Mouse (Mus musculus) olfactory bulb, adult 2 months (tissue): ENCODE results near the gene Dennd1a. TPM values are rescaled to one million over a fixed set of nuclear protein-coding genes. Genes with fewer than 3 reads are reported as not detected.

Source experiments
- H3K27ac ChIP-seq: fragments of 200-500 bp; 2 replicates; pipeline ENCODE4 v1.5.1; 2012; ENCODE audit warnings: low read depth, low read length; ENCODE audit not compliant: insufficient read depth
- H3K4me1 ChIP-seq: fragments of 200-500 bp; 2 replicates; pipeline ENCODE4 v1.6.1; 2012; ENCODE audit warnings: low read length; ENCODE audit not compliant: control insufficient read depth, insufficient read depth
- H3K4me3 ChIP-seq: fragments of 200-500 bp; 2 replicates; pipeline ENCODE4 v1.5.1; 2012; ENCODE audit warnings: mild to moderate bottlenecking, low read depth, low read length, moderate library complexity; ENCODE audit not compliant: insufficient read depth
- CTCF ChIP-seq: fragments of 200-500 bp; IDR thresholded peaks from 2 replicates; pipeline ENCODE4 v1.5.1; 2012; ENCODE audit warnings: low read depth, mild to moderate bottlenecking, low read length, moderate library complexity; ENCODE audit not compliant: insufficient read depth
- POLR2A ChIP-seq: fragments of 200-500 bp; IDR thresholded peaks from 2 replicates; pipeline ENCODE4 v1.6.1; 2012; ENCODE audit warnings: mild to moderate bottlenecking, low read depth, low read length, moderate library complexity; ENCODE audit not compliant: insufficient read depth
- WGBS: fragments of 180-500 bp; shearing (Covaris S2); methylation state at CpG from one replicate; pipeline ENCODE4 v1.1.7; 2018; 5-methylcytosine and 5-hydroxymethylcytosine counted together
- polyA plus RNA-seq: library from polyadenylated mRNA; stranded (reverse); fragments of >200 nt; gene quantifications from 2 replicates; pipeline ENCODE4 v1.2.4, GENCODE M21; 2012; ENCODE audit warnings: low replicate concordance; ENCODE audit not compliant: missing spikeins, insufficient read depth, insufficient read length

The Dennd1a gene
- polyA plus RNA-seq, 1 experiment = not detected

DNA sequence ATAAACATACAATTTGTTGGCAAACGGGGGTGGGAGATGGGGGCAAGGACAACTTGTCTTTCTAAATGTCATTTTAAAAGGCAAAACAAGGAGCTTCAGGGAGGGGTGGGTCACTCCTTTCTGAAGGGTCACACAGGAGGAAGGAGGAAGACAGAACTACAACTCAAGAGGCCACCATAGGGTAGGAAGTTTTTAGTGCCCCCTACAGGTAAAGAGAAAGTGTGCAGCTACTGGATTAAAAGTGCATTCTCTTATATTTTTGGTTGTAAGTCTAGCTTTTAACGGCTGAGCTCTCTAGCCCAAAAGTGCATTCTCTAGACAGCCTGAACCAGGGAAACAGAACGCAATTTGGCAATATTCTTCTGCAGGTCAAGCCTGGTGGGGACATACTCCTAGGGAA, 437.8 kb downstream of the Dennd1a start:
- Histone ChIP-seq H3K27ac (no peak overlapping the region), H3K4me1 (no peaks in the 10 kb centered on the region), H3K4me3 (no peak overlapping the region)
- TF ChIP-seq CTCF (no peak), POLR2A (no peak)
- WGBS = 89% methylated on average over 3 of the region's 3 CpGs

DNA sequence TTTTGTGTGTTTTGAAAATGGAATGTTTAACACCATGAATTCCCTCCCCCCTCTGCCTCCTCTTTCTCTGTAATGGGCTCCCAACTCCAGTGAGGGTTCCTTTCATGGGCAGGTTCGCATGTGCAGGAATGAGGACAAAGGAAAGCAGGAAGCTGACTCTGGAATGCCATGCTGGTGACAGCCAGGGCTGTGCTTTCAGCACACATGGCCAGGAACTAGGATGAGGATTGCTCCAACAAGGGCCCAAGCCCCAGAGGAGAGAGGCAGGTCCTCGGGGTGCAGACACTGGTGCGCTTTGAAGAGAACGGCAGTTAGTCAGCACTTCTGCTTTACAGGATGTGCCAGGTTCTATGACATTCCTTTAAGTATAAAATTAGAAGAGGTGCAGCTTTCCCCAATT, 444.5 kb downstream of the Dennd1a start:
- H3K27ac ChIP-seq = no peak overlapping the region
- TF ChIP-seq CTCF (no peak), POLR2A (no peak)
- WGBS = 55% methylated on average over 4 of the region's 4 CpGs
- H3K4me3 ChIP-seq = no peak overlapping the region
- peaks cover 8% of the 10 kb centered on the region for H3K4me1 ChIP-seq

DNA sequence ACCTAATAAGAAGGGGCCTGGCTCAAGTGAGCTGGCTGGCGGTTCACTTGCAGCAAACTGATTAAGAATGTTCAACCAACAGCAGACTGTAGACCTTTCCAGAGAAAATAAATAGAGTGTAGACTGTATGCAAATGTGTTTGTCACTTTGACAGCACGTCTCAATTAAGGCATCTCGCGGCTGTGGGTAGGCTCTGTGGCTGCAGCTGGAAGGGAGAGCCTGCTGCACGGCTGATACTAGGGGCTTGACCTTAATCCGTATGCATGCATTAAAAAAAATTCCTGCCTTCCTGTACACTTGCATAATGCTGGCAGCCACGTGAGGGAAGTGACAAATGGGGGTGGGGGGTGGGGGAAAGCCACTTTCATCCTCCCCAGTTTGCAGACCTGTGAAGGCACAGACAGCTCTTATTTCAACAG, 445.0 kb downstream of the Dennd1a start:
- Histone ChIP-seq H3K4me1 (peaks cover 8% of the 10 kb centered on the region), H3K4me3 (no peak overlapping the region), H3K27ac (no peak overlapping the region)
- TF ChIP-seq CTCF = no peak
- no peak for TF ChIP-seq POLR2A
- 41% methylated on average over 7 of the region's 7 CpGs for WGBS

DNA sequence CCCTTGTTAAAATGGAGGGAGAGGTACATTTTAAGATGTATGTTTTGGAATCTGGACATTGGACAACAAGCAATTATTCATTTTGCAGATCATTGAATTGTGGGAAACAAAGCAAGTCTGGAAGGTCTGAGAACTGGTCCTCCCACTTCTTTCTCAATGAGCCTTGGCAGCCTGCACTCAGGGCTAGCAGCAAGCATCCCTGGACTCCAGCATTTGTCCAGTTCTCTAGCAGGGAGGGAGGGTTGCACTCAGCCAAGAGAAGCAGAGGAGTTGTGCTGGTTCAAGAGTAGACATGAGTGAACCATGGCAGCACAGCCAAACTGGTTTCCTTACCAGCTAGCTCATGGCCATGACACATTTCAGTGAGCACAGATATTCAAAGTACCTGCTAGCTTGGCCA, 447.3 kb downstream of the Dennd1a start:
- H3K4me3 ChIP-seq = no peak overlapping the region
- H3K4me1 ChIP-seq = peaks cover 8% of the 10 kb centered on the region
- no peak for TF ChIP-seq POLR2A
- TF ChIP-seq CTCF = no peak
- H3K27ac ChIP-seq = no peak overlapping the region

DNA sequence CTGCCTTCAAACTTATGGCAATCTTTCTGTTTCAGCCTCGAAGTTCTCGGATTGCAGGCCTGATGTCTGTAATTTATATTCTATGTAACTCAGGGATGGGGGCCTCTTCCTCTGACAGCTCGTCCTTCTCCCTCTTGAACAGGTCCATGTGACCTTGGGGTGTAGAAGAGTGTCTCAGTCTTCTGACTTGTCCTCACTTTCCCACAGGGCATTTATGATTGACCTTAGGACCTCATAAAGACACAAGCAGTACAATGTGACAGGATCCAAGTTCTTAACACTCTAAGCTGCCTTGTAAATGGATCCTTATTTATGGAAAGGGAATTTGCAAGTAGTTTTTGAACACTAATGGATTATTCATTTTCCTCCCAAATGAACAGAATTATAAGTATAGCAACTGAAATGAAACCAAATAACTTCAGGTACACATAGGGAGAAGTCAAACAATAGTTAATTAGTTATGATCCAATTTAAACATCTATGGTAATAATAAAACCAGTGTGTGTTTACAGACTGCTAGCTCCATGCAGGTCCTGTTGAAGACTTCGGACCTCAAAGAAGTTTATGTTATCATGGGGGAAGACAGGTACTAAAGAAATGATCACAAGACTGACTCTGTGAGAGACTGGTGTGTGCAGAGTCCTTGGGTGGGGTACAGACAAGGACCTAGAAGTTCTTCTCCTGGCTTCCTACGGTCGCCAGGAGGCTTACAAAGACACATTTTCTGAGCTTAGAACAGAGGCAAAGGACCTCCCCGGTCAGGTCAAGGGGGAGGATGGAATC, 448.8 kb downstream of the Dennd1a start:
- Histone ChIP-seq H3K4me1 (peaks cover 8% of the 10 kb centered on the region), H3K27ac (no peak overlapping the region), H3K4me3 (no peak overlapping the region)
- WGBS = 93% methylated on average over 7 of the region's 7 CpGs
- TF ChIP-seq CTCF = no peak
- no peak for TF ChIP-seq POLR2A

DNA sequence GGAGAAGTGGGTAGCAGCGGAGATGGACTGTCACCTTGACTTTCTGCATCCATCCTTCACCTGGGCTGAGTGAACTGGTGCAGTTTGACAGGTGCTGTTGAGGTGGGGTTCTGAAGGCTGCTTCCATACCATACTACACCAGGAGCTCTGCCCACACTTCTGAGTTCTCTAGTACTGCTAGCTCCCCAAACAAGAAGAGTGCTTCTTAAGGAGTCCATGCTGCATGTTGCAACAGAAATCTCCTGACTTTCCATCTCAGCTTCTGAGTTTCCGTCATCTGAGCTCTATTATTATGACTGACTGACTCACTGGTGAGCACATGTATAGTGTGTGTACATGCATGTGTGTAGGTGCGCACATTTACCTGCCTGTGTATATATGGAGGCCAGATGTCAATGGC, 449.6 kb downstream of the Dennd1a start:
- H3K4me1 ChIP-seq = peaks cover 4% of the 10 kb centered on the region
- TF ChIP-seq CTCF (no peak), POLR2A (no peak)
- no peak overlapping the region for H3K27ac ChIP-seq
- over 99% methylated on average over 3 of the region's 3 CpGs for WGBS
- H3K4me3 ChIP-seq = no peak overlapping the region

DNA sequence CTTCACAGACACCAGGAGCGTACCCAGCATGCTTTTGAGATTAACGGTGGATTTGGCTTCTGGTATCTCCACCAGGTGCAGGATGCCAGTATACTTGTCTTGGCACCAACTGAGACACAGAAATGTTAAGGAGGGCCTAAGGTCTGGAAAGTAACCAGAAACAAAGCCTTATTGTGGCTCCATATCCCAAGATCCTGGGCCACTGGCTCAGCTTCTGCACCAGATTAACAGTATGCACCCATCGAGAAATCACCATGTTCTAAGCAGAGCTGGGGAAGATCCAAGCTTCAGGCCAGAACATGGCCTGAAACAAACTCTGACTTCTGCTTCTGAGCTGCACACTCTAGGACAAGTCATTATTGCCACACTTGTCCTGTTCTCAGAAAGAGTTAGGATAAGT, 450.3 kb downstream of the Dennd1a start:
- H3K27ac ChIP-seq = no peak overlapping the region
- WGBS = 90% methylated on average over 3 of the region's 3 CpGs

DNA sequence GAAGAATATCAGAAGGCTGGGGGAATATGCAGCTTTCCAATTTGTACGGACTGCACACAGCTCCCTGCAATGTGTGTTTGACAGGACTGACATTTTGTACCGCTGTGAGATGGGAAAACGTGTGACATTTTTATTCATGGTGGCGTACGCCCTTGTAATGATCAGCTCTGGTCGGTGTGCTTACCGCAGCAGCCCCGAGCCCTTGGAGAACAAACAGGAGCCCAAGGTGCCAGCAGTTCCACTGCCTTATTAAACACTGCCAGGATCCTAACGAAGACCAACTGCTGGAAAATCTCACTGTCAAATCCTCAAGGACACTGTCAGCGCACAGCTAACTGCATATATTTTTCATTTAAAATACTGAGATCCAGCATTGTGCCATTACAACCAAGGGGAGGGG, 454.9 kb downstream of the Dennd1a start:
- H3K4me3 ChIP-seq = no peak overlapping the region
- no peak overlapping the region for H3K27ac ChIP-seq
- WGBS = 73% methylated on average over 10 of the region's 10 CpGs

More for the DNA sequence above, 450.3 kb downstream of the Dennd1a start:
- Histone ChIP-seq H3K4me1 (no peaks in the 10 kb centered on the region), H3K4me3 (no peak overlapping the region)
- no peak for TF ChIP-seq POLR2A
- TF ChIP-seq CTCF = no peak

DNA sequence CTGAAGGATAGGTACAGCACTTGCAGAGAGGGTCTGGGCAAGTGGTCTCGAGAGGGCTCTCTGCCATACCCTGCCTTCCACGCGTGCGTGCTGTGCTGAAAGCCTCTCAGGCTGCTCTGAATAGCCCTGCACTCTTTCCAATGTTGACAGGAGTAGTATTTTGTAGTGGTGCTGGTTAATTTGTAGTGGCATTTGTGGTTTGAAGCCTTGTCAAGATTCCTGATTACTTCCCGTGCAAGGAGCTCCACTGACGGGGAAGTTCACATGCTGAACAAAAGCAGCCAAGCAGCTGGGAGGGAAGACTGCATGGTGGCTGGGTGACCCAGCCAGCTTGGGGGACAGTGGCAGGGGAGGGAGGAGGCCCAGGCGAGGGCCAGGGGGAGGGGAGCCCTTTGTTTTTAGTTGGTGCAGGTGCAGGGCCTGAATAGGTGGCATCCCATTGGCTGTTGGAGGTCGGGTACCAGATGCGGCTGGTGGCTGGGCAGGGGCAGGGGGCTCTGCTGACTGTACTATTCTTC, 457.4 kb downstream of the Dennd1a start:
- no peak for TF ChIP-seq CTCF
- TF ChIP-seq POLR2A = no peak
- no peak overlapping the region for H3K27ac ChIP-seq
- no peak overlapping the region for H3K4me3 ChIP-seq
- WGBS = 64% methylated on average over 9 of the region's 9 CpGs
- peaks cover 3% of the 10 kb centered on the region; the same call in 1 of the 2 replicates for H3K4me1 ChIP-seq

More for the DNA sequence above, 454.9 kb downstream of the Dennd1a start:
- no peak for TF ChIP-seq CTCF
- no peak for TF ChIP-seq POLR2A
- H3K4me1 ChIP-seq = peaks cover 3% of the 10 kb centered on the region; the same call in 1 of the 2 replicates
